Mouse (Mus musculus) A20 (cell line): Measurements from ENCODE around the gene Nav1.

Experiments
- DNase-seq: peaks from one replicate; pipeline ENCODE4 v3.0.0-alpha.2; 2011; ENCODE audit warnings: low read depth, low spot score

The Nav1 gene

DNA sequence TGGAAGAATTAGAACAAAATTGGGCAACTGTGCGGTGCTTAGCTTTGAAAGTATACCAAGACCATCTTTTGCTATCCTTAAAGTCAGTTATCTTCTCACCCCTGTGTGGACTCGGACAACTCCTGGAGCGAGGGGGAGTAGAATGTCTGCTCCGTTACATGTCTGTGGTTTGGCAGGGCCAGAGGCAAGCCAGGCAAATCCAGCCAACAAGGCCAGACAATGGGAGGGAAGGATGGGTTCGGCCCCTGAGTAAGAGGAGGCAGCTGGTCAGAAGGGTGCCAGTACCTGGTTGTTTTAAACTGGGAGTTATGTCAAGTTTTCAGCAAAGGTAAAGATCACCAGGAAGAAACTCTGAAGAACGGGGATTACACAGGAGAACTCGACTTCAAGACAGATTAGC lies 121.9 kb downstream of the Nav1 start:
- no peak for DNase-seq

DNA sequence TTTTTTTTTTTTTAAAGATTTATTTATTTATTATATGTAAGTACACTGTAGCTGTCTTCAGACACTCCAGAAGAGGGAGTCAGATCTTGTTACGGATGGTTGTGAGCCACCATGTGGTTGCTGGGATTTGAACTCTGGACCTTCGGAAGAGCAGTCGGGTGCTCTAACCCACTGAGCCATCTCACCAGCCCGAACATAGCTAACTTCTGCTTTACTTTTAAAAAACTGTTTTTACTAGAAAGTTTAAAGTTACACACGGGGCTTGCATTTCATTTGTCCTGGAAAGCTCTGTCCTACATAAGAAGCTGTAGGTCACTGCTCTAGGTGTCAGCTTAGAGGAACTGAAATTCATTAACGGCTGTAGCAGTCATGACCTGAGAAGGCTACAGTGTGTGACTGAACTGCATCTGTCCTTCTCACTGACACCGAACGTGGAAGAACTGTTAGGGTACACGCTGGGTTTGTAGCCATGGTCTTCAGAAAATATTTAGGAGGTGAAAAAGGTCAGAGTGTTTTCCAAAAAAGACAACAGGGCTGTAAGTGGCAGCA lies 122.5 kb downstream of the Nav1 start:
- peak; percentile 77 for DNase-seq

DNA sequence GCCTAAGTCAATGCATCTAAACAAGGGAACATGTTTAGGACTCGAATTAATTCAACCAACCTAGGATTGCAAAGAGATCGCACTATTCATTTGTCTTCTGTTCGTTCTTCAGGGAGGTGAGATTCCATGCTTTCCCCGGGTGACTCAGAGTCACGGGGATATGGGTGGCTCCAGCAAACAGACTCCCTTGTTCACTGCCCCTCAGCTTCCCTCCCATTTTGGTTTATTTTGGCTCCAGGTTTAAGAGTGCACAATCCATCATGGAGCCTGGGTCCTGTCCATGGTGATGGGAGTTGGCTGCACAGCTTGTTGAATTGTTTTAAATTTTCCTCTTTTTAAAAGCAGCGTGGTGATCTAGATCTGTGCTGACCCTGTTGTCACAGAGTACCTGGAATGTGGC lies 123.1 kb downstream of the Nav1 start:
- no peak for DNase-seq

DNA sequence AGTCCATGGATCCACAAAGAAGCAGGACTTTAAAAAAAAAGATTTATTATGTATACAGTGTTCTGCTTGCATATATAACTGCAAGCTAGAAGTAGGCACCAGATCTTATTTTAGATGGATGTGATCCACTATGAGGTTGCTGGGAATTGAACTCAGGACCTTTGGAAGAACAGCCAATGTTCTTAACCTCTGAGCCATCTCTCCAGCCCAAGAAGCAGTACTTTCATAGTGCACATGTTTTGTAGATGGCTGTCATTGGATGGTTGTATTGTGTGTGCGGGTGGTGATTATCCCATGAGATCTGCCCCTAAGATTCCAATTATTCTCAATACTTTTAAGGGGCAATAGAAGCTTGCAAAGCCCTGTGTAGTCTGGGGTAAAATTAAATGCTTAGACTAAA lies 124.4 kb downstream of the Nav1 start:
- DNase-seq, result no peak

DNA sequence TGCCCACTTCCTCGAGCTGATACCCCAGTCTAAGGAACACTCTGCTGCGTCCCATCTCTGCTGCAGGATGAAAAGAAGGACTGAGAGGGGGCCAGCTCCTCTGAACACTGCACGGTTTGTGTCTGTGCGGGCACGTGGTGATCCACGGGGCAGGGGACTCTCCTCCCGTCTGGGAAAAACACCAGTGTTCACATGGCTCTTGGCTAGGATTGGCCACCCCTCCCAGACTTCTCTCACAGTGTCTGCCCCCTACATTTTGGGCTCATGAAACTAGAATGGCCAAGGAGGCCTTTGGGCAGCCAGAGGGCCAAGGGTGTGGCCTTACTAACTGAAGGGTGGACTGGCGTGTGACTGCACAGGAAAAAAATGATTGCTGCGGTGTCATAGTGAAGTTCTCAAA lies 125.4 kb downstream of the Nav1 start:
- DNase-seq, result no peak

DNA sequence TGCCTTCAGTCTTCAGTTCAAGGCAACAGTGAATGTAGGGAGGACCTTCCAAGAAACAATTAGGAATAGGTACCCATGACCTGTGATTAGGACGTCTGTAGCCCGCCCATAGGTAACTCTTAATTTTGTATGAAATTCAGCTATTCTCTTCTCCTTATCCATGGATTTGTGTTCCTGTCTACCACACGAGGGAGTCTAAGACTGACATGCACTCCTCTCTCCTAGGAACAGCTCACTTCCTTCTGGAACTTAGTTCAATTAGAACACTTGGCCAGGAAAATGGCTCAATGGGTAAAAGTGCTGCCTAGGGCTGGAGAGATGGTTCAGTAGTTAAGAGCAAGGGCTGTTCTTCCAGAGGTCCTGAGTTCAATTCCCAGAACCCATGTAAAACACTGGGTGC lies 126.3 kb downstream of the Nav1 start:
- no peak for DNase-seq

DNA sequence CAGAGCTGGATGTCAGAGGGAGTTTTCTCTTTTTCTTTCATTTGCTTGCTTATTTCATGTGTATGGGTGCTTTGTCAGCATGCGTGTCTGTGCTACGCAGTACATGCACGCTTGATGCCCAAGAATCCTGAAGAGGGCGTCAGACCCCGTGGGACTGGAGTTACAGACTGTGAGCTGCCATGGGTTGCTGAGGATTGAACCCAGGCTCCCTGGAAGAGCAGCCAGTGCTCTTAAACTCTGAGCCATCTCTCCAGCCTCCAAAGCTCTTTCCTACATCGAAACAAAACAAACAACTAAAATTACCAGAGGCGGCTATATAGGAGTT lies 131.6 kb downstream of the Nav1 start:
- DNase-seq, result no peak

DNA sequence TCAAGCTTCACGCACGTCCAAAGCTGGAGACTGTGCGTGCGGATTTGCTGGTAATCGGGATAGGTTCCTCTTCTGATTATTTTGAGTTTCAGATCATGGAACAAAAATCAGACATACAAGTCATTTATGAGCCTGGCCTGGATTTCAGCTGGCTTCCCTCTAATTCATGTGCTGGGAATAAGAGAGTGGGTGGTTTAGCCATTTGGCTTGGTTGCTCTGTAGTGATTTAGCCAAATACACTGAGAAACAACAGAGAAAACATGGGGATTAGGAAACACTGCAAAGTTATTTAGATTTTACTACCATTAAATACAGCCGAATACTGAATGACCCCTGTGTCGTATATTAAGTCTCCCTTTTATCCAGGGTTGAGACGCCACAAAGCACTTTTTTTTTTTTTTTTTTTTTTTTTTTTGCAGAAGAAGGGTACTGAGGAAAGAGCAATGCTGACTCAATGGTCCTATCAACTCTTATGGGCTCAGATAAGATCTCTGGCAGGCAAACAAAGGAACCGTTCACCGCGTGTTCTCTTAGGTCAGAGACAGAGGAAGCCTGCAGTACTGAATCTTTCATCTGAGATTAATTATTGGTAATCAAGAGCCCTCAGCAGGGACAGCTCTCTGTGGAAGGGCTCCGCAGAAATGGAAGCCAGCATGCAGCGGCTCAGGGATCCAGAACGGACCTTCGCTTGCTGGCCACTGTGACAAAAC lies 132.1 kb downstream of the Nav1 start:
- DNase-seq, result no peak

DNA sequence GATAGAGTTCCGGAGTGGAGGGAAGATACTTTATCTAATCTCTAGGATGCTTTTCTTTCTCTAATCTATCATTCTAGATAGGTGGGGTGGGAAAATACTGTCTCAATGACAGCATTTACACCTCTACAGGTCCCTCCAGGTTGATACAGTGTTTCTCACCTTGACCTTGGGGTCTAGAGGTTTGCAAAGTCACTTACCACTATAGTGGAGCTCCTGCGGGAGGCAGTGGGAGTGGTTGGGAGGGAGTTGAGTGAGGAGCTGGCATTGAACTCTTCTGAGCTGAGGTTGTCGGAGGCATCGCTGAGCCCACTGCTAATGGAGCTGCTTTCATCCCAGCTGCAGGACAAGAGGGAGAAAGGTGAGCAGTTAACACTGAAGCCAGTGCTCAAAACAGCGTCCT lies 134.6 kb downstream of the Nav1 start:
- DNase-seq, result no peak

DNA sequence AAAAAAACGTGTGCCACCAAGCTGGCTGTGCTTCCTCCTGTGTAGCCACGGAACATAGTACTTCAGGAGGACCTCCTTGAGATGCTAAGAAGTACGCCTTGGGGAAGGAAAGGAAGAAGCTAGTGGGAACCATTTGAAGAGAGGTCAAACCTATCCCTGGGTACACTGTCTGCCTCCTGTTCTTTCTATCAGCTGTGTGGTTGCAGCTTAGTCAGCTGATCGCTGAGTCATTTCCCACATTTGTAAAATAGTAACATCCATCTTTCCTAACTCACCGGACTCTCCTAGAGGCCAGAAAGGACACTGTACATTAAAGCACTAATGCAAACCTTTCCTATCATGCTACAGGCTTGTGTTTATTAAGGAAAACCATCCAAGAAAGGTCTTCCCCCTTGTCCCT lies 135.4 kb downstream of the Nav1 start:
- no peak for DNase-seq

DNA sequence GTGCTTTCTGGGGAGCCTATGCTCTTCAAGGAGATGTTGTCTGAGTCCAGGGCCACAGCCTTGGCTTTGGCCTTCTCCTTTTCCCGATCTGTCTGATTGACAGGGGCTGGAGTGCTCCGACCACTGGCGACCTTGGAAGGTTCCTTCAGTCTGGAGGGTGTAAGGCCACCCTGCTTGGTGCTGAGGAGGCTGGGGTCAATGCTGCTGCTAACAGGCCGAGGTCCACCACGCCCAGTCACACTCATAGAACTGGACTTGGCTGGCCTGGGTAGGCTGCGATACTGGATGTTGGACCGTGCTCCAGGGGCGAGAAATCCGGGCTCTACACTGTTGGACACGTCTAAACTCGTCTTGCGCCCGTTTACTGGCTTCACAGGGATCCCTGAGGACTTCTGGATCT lies 136.5 kb downstream of the Nav1 start:
- DNase-seq, result no peak

DNA sequence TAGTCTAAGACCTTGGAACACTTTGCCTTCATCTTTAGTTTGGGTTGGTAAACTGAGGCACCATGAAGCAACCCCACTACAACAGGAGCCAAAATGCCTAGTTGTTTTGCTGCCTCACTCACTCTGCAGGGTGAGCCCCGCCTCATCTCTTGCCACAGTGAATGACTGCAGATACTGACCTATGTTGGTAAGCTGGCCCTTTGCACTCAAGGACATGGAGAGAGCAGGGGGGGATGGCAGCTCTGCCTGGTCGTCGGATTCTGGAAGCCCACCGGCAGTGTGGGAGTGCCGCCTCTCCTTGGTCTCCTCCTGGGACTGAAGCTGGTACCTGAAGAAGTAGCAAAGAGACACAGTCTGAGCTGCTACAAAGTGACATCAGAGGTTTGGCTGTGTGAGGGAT lies 139.6 kb downstream of the Nav1 start:
- DNase-seq, result no peak

DNA sequence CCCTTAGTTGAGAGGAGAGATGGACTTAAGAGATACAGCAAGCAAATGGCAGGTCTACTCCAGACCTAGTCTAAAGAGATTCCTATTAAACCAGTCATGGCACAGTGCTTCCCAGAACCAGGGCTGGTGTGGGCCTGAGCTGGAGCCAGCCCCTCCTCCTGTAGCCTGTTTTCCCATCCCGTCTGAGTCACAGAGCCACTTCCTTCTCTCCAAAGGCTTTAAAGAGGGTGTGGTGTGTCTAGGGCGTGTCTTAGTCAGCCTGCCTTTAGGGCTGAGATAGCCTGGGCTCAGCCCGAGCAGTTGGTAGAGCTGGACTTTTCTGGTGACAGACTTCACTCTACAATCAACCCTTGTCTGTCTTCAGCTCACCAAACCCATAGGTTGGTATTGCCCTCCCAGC lies 140.2 kb downstream of the Nav1 start:
- DNase-seq, result no peak

DNA sequence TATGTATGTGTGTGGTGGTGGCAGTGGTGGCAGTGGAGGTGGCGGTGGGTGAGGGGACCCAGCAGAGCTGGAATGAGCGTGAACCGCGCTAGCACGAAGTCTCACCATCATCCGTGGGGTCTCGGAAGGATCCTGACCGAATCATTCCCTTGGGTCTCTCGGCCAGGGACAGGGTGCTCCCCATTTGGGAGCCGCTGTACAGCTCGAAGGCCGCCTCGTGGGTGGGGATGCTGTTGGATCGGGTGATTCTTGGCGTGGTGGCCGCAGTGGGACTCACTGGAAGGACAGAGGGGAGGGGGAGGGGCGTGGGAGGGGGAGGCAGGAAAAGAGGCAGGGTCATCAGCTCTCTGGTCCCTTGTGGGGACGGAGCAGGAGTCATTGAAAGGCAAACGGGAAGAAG lies 141.4 kb downstream of the Nav1 start:
- DNase-seq, result no peak

DNA sequence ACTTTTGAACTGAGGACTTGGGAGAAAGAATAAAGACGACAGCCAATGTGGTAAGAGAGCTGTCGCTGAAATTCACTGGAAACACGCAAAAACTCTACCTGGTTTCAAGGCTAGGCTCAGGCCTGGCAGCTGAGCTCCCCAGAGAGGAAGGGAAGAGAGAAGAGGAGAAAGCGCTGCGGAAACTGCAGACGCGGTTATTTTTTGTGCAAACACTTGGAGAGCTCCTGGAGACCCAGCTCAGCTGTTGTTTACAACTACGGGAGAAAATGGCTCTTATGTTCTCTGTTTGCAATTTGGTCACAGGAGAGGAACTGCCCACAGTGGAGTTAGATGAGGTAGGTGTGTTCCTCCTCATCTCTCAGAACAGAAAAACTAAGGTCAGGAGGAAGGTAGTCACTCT lies 144.4 kb downstream of the Nav1 start:
- DNase-seq, result no peak

DNA sequence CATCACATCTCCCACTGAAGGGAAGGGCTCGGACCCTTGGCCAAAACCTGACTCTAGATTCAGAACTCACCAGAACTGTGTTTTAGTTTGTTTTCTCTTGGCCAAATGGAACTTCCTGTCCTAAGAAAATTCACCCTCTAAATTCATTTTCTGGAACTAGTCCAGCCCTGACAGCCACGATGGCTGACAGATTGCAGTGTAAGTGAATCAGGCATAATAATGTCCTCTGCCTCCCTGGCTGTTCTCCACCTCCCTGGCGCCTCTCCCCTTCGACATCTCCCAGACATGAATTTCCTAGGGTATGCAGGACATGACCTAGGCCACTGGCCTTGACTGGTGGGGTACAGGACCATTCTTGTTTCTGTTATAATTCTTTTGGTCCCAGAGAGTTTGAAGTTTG lies 144.8 kb downstream of the Nav1 start:
- no peak for DNase-seq

DNA sequence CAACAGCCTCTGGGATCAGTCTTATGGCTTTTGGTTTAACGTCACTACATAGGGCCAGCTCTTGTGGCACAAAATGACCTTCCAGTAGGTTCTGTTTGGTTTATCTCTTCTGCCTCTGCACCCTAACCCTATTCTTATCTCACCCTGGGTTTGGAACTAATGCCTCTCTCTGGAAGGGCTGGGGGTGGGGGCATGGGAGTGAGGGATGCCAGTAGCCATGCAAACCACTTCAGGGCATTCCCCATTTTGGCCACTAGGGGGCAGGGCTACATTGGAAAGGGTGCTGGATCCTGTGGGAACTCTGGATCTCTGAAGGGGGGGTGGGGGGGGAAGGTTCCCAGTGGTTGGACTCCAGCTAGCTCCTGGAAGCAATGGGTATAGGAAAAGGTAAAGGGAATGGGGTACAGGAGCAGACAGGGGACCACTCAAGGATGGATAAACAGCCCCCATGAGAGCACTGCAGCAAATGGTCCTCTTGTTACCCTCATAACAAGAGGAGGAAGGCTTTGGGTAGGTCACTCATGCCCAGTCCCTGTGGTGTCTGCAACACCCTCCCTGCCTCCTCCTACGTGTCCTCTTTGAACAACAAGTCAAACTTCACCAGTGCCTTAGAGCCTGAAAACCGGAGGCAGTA lies 145.9 kb downstream of the Nav1 start:
- DNase-seq, result peak; percentile 23

DNA sequence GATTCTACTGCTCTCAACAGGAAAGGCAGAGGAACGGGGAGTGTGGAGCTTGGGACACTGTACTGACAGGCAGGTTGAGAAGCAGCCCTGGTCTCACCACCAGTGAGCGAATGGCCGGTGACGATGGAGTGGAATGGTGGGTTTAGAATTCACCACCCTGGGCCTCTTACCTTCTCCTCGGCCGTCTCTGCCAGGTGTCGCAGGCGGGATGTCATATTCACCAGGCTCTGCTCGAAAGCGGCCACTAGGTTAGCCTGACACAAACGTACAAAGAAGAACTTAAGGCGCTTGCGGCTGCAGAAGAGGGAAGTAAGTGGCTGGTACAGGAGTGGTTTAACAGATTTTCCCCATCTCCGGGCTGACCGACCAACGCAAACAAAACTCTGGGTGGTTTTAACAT lies 146.6 kb downstream of the Nav1 start:
- DNase-seq, result no peak

DNA sequence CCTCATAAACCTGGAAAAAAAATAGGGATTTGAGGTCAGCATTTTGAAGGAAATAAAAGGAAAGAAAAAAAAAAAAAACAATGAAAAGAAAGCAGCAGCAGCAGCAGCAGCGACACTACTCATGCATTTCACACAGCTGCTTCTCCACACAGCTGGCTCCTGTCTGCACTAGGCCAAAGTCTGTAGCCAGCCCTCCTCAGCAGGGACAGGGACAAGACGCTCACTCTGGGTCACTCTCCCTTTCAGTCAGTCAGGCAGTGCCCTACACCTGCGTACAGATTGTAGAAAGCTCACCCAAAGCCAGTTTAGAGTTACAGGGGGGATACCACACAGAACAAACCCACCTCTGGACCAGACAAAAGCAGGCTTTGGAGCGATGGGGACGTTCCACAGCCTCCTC lies 149.2 kb downstream of the Nav1 start:
- DNase-seq, result no peak

DNA sequence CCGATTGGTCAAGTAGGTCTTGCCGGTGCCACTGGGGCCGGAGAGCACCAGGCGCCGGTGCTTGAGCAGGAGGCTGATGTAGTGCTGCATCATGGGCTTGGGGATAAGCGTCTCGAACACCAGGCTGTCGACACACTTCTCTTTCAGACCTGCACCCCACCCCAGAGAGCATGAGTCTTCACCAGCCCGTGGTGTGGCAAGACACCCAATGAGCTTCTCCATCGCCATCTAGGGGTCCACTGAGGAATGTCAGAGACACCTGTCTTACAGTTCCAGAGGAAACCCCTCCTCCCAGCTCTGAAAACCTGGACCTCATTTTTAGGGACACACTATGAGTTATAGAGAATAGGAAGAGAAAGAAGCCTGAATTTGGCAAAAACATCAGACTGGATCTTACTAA lies 154.8 kb downstream of the Nav1 start:
- DNase-seq, result peak; percentile 44

DNA sequence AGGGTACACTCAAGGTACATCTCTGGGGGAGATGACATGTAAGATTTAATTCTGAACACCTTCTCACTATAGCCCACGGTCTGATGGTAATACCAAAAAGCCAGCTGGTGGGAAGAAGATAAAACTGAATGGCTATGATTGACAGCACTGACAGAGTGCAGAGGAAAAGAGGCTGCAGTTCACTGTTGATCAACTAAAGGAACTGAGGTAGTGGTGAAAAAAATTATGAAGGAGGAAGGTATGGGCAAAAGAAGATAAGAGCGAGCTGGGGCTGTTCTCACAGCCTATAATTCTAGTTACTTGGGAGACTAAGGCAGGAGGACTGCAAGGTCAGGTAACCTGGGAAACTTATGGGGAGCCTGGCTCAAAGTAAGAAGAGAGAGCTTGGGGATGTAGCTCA lies 155.7 kb downstream of the Nav1 start:
- no peak for DNase-seq

DNA sequence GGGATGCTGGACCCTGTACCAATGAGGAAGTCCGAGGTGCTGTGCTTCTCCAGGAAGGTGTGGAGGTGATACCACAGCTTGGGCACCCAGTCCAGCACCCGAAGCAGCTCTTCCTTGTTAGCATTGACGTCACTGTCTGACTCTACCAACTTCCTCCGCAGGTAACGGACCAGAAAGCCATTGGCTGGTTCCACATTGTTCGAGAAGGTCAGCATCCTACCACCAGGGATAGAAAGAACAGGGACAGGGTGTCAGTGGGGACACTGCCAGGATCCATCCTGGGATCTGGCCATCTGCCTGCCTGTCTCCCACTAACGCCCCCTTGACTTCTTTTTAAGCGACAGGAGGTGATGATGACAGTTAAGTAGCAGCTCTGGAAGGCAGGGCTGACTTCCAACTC lies 157.2 kb downstream of the Nav1 start:
- no peak for DNase-seq

DNA sequence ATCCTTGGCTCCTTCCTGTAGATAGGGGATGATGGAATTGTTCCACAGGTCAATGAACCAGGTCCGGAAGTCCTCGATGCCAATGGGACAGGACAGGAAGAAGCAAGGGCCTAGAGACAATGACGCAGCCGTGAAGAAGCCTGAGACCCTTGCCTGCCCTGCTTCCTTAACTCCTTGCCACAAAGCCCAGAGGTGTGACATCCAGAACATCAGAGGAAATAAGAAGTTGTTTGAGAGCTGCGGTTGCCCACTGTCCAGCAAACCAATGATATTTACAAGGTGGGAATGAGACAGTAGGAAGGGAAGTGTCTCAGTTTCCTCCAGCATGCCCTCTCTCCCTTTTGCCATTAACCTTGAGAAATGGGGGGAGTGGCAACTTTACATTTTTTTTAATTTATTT lies 158.2 kb downstream of the Nav1 start:
- no peak for DNase-seq

DNA sequence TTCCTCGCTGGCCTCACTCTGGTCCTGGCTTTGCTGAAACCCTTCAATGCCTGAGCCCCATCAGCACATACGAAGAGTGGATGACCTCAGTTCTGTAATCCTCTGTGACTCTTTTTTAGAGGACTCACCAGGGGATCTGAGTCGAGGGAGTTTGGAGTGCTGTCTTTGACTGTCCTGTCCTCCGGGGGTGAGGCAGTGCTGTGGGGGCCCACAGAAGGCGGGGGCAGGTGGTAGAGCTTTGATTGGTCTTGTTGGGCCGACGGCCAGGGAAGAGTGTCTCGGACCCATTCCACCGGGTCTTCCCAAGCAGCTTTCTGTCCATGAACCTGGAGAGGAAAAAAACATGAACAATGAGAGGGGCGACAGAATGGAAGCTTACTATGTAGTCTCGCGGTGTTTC lies 163.6 kb downstream of the Nav1 start:
- DNase-seq, result no peak
